Mouse (Mus musculus): ENCODE data around the gene Ahsg. TPM values are rescaled to one million over a fixed set of nuclear protein-coding genes. Genes with fewer than 3 reads are reported as not detected.
"Not testable (repeated sequence)": the region's sequence is repeated elsewhere in the genome, so short reads cannot be mapped to it uniquely, and the experiment has no call there.

Ahsg gene
- total RNA-seq, 2 experiments from 2014 or later: not detected

- no peak for DNase-seq
- intact Hi-C loops (cut with DNase I): no loop called here
Observed at GRCm38 (mm10) chr16:22937631-22938030, 46.6 kb downstream of the Ahsg start.

- no peak for DNase-seq
- intact Hi-C loops (cut with DNase I): no loop called here
Observed at GRCm38 (mm10) chr16:22938541-22938940, 47.5 kb downstream of the Ahsg start.

- no peak for DNase-seq
- intact Hi-C loops (cut with DNase I): no loop called here
Observed at GRCm38 (mm10) chr16:22939120-22939695, 48.1 kb downstream of the Ahsg start.

- not testable (repeated sequence) for DNase-seq
Observed at GRCm38 (mm10) chr16:22941825-22942476, 50.9 kb downstream of the Ahsg start.

GRCm38 (mm10) chr16:22947371-22947770, 56.3 kb downstream of the Ahsg start:
- intact Hi-C loops (cut with DNase I): no loop called here
- no peak for DNase-seq

More at GRCm38 (mm10) chr16:22941825-22942476, 50.9 kb downstream of the Ahsg start:
- intact Hi-C loops (cut with DNase I): not testable (repeated sequence)

Other genes starting within 250 kb of the Ahsg start
- 10 to 100 TPM; 18.9 to 21.5 TPM for gene Dgkg, start 234.1 kb upstream of the Ahsg start, total RNA-seq (2021)
- not detected for gene Crygs, start 79.7 kb upstream of the Ahsg start, total RNA-seq (2021)
- gene Tbccd1, start 33.6 kb upstream of the Ahsg start, total RNA-seq (2021): 10 to 100 TPM; 10.9 to 11.8 TPM
- gene Dnajb11, start 33.4 kb upstream of the Ahsg start, total RNA-seq (2021): 10 to 100 TPM; 59.3 to 61.4 TPM
- not detected for gene Fetub, start 27.1 kb downstream of the Ahsg start, total RNA-seq (2021)
- gene Hrg, start 59.8 kb downstream of the Ahsg start, total RNA-seq (2021): not detected
- not detected for gene Kng2, start 138.2 kb downstream of the Ahsg start, total RNA-seq (2021)
- gene Kng1, start 166.6 kb downstream of the Ahsg start, total RNA-seq (2021): not detected
- gene Eif4a2, start 216.2 kb downstream of the Ahsg start, total RNA-seq (2021): 100 to 1,000 TPM; 666 to 672 TPM
- gene Rfc4, start 236.5 kb downstream of the Ahsg start, total RNA-seq (2021): 10 to 100 TPM in 1 of 2 experiments, 1 to 10 TPM in 1; 9.7 to 11.5 TPM